Mouse (Mus musculus): ENCODE results near the gene 1700037H04Rik.

1700037H04Rik gene

GRCm38 (mm10) chr2:131159938-131160581 lies at the start of gene 1700037H04Rik:
TSS of gene 1700037H04Rik (minus strand) at chr2:131160081.
- peak; percentile 95 to 96 for DNase-seq (ENCODE audit: low spot score in 2 of 2)

GRCm38 (mm10) chr2:131209125-131209795 lies 49.4 kb upstream of the 1700037H04Rik start:
- no peak for DNase-seq (ENCODE audit: low spot score in 2 of 2)

GRCm38 (mm10) chr2:131208356-131208755 lies 48.5 kb upstream of the 1700037H04Rik start:
- no peak for DNase-seq (ENCODE audit: low spot score in 2 of 2)

GRCm38 (mm10) chr2:131206778-131207177 lies 46.9 kb upstream of the 1700037H04Rik start, which contains the start of gene Ap5s1:
TSS of gene Ap5s1 (plus strand) at chr2:131207078.
- DNase-seq (ENCODE audit: low spot score in 2 of 2): no peak

- DNase-seq (ENCODE audit: low spot score in 2 of 2): no peak
Measured at GRCm38 (mm10) chr2:131205521-131206182, 45.8 kb upstream of the 1700037H04Rik start.

- peak; percentile 81 to 83 for DNase-seq (ENCODE audit: low spot score in 2 of 2)
Measured at GRCm38 (mm10) chr2:131204410-131204981, 44.6 kb upstream of the 1700037H04Rik start.

- no peak for DNase-seq (ENCODE audit: low spot score in 2 of 2)
Measured at GRCm38 (mm10) chr2:131203816-131204409, 44.0 kb upstream of the 1700037H04Rik start.

GRCm38 (mm10) chr2:131201262-131201661 lies 41.4 kb upstream of the 1700037H04Rik start:
- DNase-seq (ENCODE audit: low spot score in 2 of 2): no peak

GRCm38 (mm10) chr2:131200710-131201109 lies 40.8 kb upstream of the 1700037H04Rik start:
- DNase-seq (ENCODE audit: low spot score in 2 of 2): no peak

GRCm38 (mm10) chr2:131196606-131197316 lies 36.9 kb upstream of the 1700037H04Rik start:
- DNase-seq (ENCODE audit: low spot score in 2 of 2): no peak

GRCm38 (mm10) chr2:131191005-131191390 lies 31.1 kb upstream of the 1700037H04Rik start:
- DNase-seq (ENCODE audit: low spot score in 2 of 2): no peak

- DNase-seq (ENCODE audit: low spot score in 2 of 2): no peak
Measured at GRCm38 (mm10) chr2:131190344-131191004, 30.6 kb upstream of the 1700037H04Rik start.

GRCm38 (mm10) chr2:131189521-131190309 lies 29.8 kb upstream of the 1700037H04Rik start:
- DNase-seq (ENCODE audit: low spot score in 2 of 2): no peak

- no peak for DNase-seq (ENCODE audit: low spot score in 2 of 2)
Measured at GRCm38 (mm10) chr2:131188311-131188710, 28.4 kb upstream of the 1700037H04Rik start.

- DNase-seq (ENCODE audit: low spot score in 2 of 2): no peak
Measured at GRCm38 (mm10) chr2:131187602-131187922, 27.7 kb upstream of the 1700037H04Rik start.

- DNase-seq (ENCODE audit: low spot score in 2 of 2): peak; percentile 77 to 81
Measured at GRCm38 (mm10) chr2:131186771-131187601, 27.1 kb upstream of the 1700037H04Rik start, which contains the start of the genes Cdc25b and Spef1. TSS of gene Cdc25b (plus strand) at chr2:131186949. TSS of gene Spef1 (minus strand) at chr2:131187282.

GRCm38 (mm10) chr2:131186343-131186742 lies 26.5 kb upstream of the 1700037H04Rik start:
- DNase-seq (ENCODE audit: low spot score in 2 of 2): no peak

GRCm38 (mm10) chr2:131179990-131180587 lies 20.2 kb upstream of the 1700037H04Rik start, which contains the start of gene Cenpb:
TSS of gene Cenpb (minus strand) at chr2:131180067.
- DNase-seq (ENCODE audit: low spot score in 2 of 2): peak; percentile 68 to 74
